Mouse (Mus musculus) lung, postnatal 0 days (tissue): ENCODE measurements around the gene Kalrn. TPM values are rescaled to one million over a fixed set of nuclear protein-coding genes. Genes with fewer than 3 reads are reported as not detected.

Experiments used
- ATAC-seq: fragments of 200-750 bp; cut with Nextera tagmentation; 2 replicates; pipeline ENCODE4 v1.8.0; 2017; ENCODE audit warnings: moderate library complexity
- DNase-seq: peaks from one replicate; pipeline ENCODE4 v3.0.0-alpha.2; 2016; ENCODE audit warnings: low spot score
- H3K27ac ChIP-seq: fragments of 300-500 bp; sonication (generic); 2 replicates; pipeline ENCODE4 v1.5.1; 2014; ENCODE audit warnings: antibody characterized with exemption, mild to moderate bottlenecking, low read length, mixed read lengths
- H3K27me3 ChIP-seq: fragments of 300-500 bp; sonication (generic); replicated peaks from 2 replicates; pipeline ENCODE4 v1.6.1; 2014; ENCODE audit warnings: low read length, mixed read lengths; ENCODE audit not compliant: insufficient read depth
- H3K36me3 ChIP-seq: fragments of 300-500 bp; sonication (generic); 2 replicates; pipeline ENCODE4 v1.6.1; 2014; ENCODE audit warnings: low read length, mixed read lengths; ENCODE audit not compliant: insufficient read depth
- H3K4me1 ChIP-seq: fragments of 300-500 bp; sonication (generic); 2 replicates; pipeline ENCODE4 v1.6.1; 2014; ENCODE audit warnings: antibody characterized with exemption, low read depth, low read length, mixed read lengths; ENCODE audit not compliant: insufficient read depth
- H3K4me2 ChIP-seq: fragments of 300-500 bp; sonication (generic); replicated peaks from 2 replicates; pipeline ENCODE4 v1.6.1; 2014; ENCODE audit warnings: low read depth, mild to moderate bottlenecking, low read length, moderate library complexity, mixed read lengths
- H3K4me3 ChIP-seq: fragments of 300-500 bp; sonication (generic); 2 replicates; pipeline ENCODE4 v1.5.1; 2014; ENCODE audit warnings: low read depth, low read length
- H3K9ac ChIP-seq: fragments of 300-500 bp; sonication (generic); replicated peaks from 2 replicates; pipeline ENCODE4 v1.6.1; 2014; ENCODE audit warnings: low read depth, mild to moderate bottlenecking
- H3K9me3 ChIP-seq: fragments of 300-500 bp; sonication (generic); 2 replicates; pipeline ENCODE4 v1.6.1; 2016; ENCODE audit warnings: low read length, mixed read lengths
- CTCF ChIP-seq: IDR thresholded peaks from 2 replicates; pipeline ENCODE4 v1.5.1; 2016; ENCODE audit warnings: antibody characterized with exemption, mild to moderate bottlenecking
- EP300 ChIP-seq: IDR thresholded peaks from 2 replicates; pipeline ENCODE4 v1.6.1; 2016; ENCODE audit warnings: antibody characterized with exemption, mild to moderate bottlenecking, control low read depth
- WGBS: fragments of 180-500 bp; shearing (Covaris S2); extraction: QIAGEN DNeasy Blood & Tissue Kit; methylation state at CpG from one replicate; pipeline ENCODE4 v1.1.7; 2014; 5-methylcytosine and 5-hydroxymethylcytosine counted together
- polyA plus RNA-seq: library from polyadenylated mRNA; unstranded; fragments of >200 nt; fragmentation: Nextera tagmentation; extraction: Ambion mirVana; gene quantifications from 2 replicates; pipeline ENCODE4 v1.2.1, GENCODE M21; 2015

Gene Kalrn
- polyA plus RNA-seq, 1 experiment from 2014 or later: 13.6 TPM

DNA sequence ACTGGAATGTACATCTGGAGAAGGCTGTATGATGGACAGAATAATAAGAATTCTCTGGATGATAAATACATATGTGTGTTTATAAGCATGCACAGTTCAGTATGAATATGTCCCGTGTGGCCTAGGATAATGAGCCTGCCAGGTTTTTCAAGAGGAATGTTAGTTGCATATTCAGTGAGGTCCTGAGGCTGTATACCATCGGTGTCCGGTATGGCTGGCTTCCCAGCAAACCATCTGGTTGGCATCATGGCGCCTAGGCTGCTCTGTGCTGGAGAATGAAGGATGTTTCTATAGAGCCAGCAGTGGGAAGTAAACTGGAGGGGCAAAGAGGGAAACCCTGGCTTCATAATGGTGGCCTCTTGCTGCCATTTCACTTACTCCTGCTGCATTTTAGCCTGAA is 510.0 kb downstream of the Kalrn start:
- no peaks in the 10 kb centered on the region for H3K27me3 ChIP-seq
- TF ChIP-seq CTCF: no peak
- TF ChIP-seq EP300: no peak
- 79% methylated on average over 4 of the region's 4 CpGs for WGBS
- H3K4me2 ChIP-seq: no peak overlapping the region
- no peak overlapping the region for H3K4me3 ChIP-seq
- H3K9me3 ChIP-seq: no peaks in the 10 kb centered on the region
- ATAC-seq (no peak), DNase-seq (no peak)
- H3K36me3 ChIP-seq: no peaks in the 10 kb centered on the region
- no peak overlapping the region for H3K27ac ChIP-seq
- no peak overlapping the region for H3K9ac ChIP-seq
- H3K4me1 ChIP-seq: no peaks in the 10 kb centered on the region

DNA sequence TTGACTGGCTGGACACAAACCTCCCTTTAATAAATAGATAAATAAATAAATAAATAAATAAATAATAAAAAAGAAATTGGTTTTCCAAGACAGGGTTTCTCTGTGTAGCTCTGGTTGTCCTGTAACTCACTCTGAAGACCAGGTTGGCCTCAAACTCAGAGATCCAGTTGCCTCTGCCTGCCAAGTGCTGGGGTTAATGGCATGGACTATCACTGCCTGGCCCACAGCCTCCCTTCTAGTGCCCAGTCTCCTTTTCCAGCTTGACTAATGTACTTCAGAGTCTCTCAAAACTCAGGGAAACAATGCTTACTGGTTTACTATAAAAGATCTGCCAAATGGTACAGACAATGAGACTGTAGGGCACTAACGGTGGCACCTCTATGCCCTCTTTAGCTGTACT is 511.7 kb downstream of the Kalrn start:
- Histone ChIP-seq H3K4me3 (no peak overlapping the region), H3K36me3 (no peaks in the 10 kb centered on the region), H3K4me1 (no peaks in the 10 kb centered on the region), H3K27ac (no peak overlapping the region), H3K9ac (no peak overlapping the region), H3K9me3 (no peaks in the 10 kb centered on the region), H3K27me3 (no peaks in the 10 kb centered on the region), H3K4me2 (no peak overlapping the region)
- no peak for TF ChIP-seq EP300
- no peak for TF ChIP-seq CTCF
- DNase-seq (no peak), ATAC-seq (no peak)
- WGBS: 86% methylated on average over 1 of the region's 1 CpGs

DNA sequence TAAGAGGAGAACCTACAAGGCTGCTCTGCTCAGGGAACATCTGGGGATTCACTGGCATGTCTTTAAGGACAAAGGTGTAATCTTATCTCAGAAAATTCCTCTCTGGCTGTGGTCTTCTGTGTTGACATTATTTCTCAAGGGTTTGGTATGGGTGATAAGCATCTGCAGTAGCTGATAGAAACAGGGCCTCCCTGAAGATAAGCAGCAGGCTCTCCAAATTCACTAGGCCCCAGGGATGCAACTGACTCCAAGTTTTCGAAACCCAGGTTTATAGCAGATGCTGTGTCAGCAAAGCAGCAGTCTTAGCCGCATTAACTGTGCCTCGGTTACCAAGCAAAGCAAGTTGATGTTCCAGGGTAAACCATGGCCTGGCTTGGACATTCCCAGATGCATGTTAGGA is 514.7 kb downstream of the Kalrn start:
- Histone ChIP-seq H3K27ac (no peak overlapping the region), H3K9me3 (no peaks in the 10 kb centered on the region), H3K27me3 (no peaks in the 10 kb centered on the region), H3K9ac (no peak overlapping the region), H3K4me3 (no peak overlapping the region), H3K4me1 (no peaks in the 10 kb centered on the region), H3K4me2 (no peak overlapping the region), H3K36me3 (no peaks in the 10 kb centered on the region)
- no peak for TF ChIP-seq CTCF
- no peak for TF ChIP-seq EP300
- DNase-seq (no peak), ATAC-seq (no peak)
- WGBS: 30% methylated on average over 3 of the region's 3 CpGs

GRCm38 (mm10) chr16:34057464-34057863 is 515.9 kb downstream of the Kalrn start:
- Histone ChIP-seq H3K27ac (no peak overlapping the region), H3K27me3 (no peaks in the 10 kb centered on the region), H3K9ac (no peak overlapping the region), H3K36me3 (no peaks in the 10 kb centered on the region), H3K4me1 (no peaks in the 10 kb centered on the region), H3K9me3 (no peaks in the 10 kb centered on the region), H3K4me2 (no peak overlapping the region), H3K4me3 (no peak overlapping the region)
- ATAC-seq (no peak), DNase-seq (no peak)
- 64% methylated on average over 5 of the region's 5 CpGs for WGBS
- TF ChIP-seq EP300 (no peak), CTCF (no peak)

- 24% methylated on average over 10 of the region's 10 CpGs for WGBS
- no peaks in the 10 kb centered on the region for H3K27me3 ChIP-seq
- DNase-seq (no peak), ATAC-seq (no peak)
- TF ChIP-seq EP300 (no peak), CTCF (no peak)
- no peak overlapping the region for H3K9ac ChIP-seq
- no peaks in the 10 kb centered on the region for H3K4me1 ChIP-seq
- H3K27ac ChIP-seq: no peak overlapping the region
- no peak overlapping the region for H3K4me2 ChIP-seq
- H3K36me3 ChIP-seq: no peaks in the 10 kb centered on the region
- H3K4me3 ChIP-seq: no peak overlapping the region
- no peaks in the 10 kb centered on the region for H3K9me3 ChIP-seq
These were observed 516.8 kb downstream of the Kalrn start for GRCm38 (mm10) chr16:34056418-34057111.

GRCm38 (mm10) chr16:34050090-34050489 is 523.2 kb downstream of the Kalrn start:
- no peak for DNase-seq
- no peak overlapping the region for H3K4me2 ChIP-seq
- H3K27me3 ChIP-seq: no peaks in the 10 kb centered on the region
- H3K27ac ChIP-seq: no peak overlapping the region
- TF ChIP-seq EP300 (no peak), CTCF (no peak)
- H3K4me3 ChIP-seq: no peak overlapping the region
- no peaks in the 10 kb centered on the region for H3K4me1 ChIP-seq
- H3K36me3 ChIP-seq: no peaks in the 10 kb centered on the region
- H3K9me3 ChIP-seq: no peaks in the 10 kb centered on the region
- H3K9ac ChIP-seq: no peak overlapping the region
- ATAC-seq: no peak
- 85% methylated on average over 7 of the region's 7 CpGs for WGBS

DNA sequence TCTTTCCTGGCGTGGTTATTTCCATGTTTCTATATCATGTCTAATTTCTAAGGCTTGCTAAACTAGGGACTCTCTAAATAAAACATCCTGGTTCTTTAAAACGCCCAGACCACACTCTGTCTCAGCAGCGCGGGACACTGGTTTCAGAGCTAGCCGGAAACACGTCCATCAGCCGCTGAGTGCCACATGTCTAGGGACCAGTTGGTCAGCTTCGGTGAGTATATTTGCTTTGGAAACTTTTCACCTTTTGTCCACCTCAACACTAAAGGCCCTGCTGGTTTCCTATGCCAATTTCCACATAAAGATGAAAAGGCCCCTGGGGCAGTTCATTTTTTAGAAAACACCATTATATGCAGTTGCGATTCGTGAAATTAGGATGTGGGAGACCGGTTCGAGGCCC is 524.0 kb downstream of the Kalrn start:
- H3K4me1 ChIP-seq: no peaks in the 10 kb centered on the region
- 71% methylated on average over 12 of the region's 12 CpGs for WGBS
- H3K4me2 ChIP-seq: no peak overlapping the region
- H3K9ac ChIP-seq: no peak overlapping the region
- H3K36me3 ChIP-seq: no peaks in the 10 kb centered on the region
- no peaks in the 10 kb centered on the region for H3K27me3 ChIP-seq
- no peak overlapping the region for H3K4me3 ChIP-seq
- H3K9me3 ChIP-seq: no peaks in the 10 kb centered on the region
- no peak for DNase-seq
- no peak overlapping the region for H3K27ac ChIP-seq
- TF ChIP-seq EP300 (no peak), CTCF (no peak)
- no peak for ATAC-seq
